31 mouse cellular contexts compared by ENCODE assay signal in genomic region chr17:8536522-8536921, GRCm38 (mm10). TPM values are rescaled to one million over a fixed set of nuclear protein-coding genes. Genes with fewer than 3 reads are reported as not detected.
DNase-seq lines count a peak whose midpoint lies in the region; ATAC-seq and TF ChIP-seq lines count a peak whose summit lies in the region.
"Had no signal": no experiment of that assay in that cellular context is flagged by ENCODE, and none has a peak within 500 bp of the region (broad histone marks: within the 10 kb centered on the region; RNA-seq: fewer than 3 reads in every experiment).

No protein-coding gene starts in this region.

- H3K9me3 ChIP-seq in hindbrain, postnatal 0 days (ENCODE audit: low read length), result no peaks in the 10 kb centered on the region
- H3K9me3 ChIP-seq: forebrain, embryonic 13.5 days; G1E; heart, embryonic 10.5 days; hindbrain, embryonic 12.5 days; hindbrain, embryonic 15.5 days; intestine, embryonic 15.5 days; kidney, embryonic 15.5 days had no signal

- TF ChIP-seq CTCF in hindbrain, postnatal 0 days (IDR thresholded peaks at IDR 0.05; ENCODE audit: low read depth), result no peak

- no peak overlapping the region for H3K9ac ChIP-seq in hindbrain, postnatal 0 days (replicated peaks; ENCODE audit: low read length)
- H3K9ac ChIP-seq: forebrain, embryonic 13.5 days; heart, embryonic 13.5 days; hindbrain, embryonic 12.5 days; hindbrain, embryonic 15.5 days; intestine, embryonic 15.5 days; kidney, embryonic 15.5 days had no signal

- H3K4me3 ChIP-seq in hindbrain, postnatal 0 days (ENCODE audit: low read length), result no peak overlapping the region
- H3K4me3 ChIP-seq: forebrain, embryonic 10.5 days; forebrain, embryonic 13.5 days; heart, adult 2 months; heart, embryonic 10.5 days; heart, embryonic 13.5 days; hindbrain, embryonic 12.5 days; hindbrain, embryonic 15.5 days; intestine, embryonic 15.5 days; kidney, embryonic 15.5 days had no signal

- no peaks in the 10 kb centered on the region for H3K27me3 ChIP-seq in hindbrain, postnatal 0 days (ENCODE audit: insufficient read depth, low read length)
- H3K27me3 ChIP-seq: forebrain, embryonic 13.5 days; heart, embryonic 13.5 days; hindbrain, embryonic 12.5 days; hindbrain, embryonic 15.5 days; intestine, embryonic 15.5 days; kidney, embryonic 15.5 days had no signal

- H3K4me1 ChIP-seq in hindbrain, postnatal 0 days (ENCODE audit: insufficient read depth, low read length), result no peaks in the 10 kb centered on the region
- H3K4me1 ChIP-seq: forebrain, embryonic 10.5 days; forebrain, embryonic 13.5 days; heart, embryonic 10.5 days; heart, embryonic 13.5 days; hindbrain, embryonic 12.5 days; hindbrain, embryonic 15.5 days; intestine, embryonic 15.5 days; kidney, embryonic 15.5 days had no signal

- WGBS in hindbrain, postnatal 0 days, result 62% methylated on average over 6 of the region's 6 CpGs

- no peak overlapping the region for H3K27ac ChIP-seq in hindbrain, postnatal 0 days
- H3K27ac ChIP-seq: forebrain, embryonic 10.5 days; forebrain, embryonic 13.5 days; heart, adult 2 months; heart, embryonic 10.5 days; heart, embryonic 13.5 days; hindbrain, embryonic 12.5 days; hindbrain, embryonic 15.5 days; intestine, embryonic 15.5 days; kidney, embryonic 15.5 days had no signal

- ATAC-seq in hindbrain, postnatal 0 days, result no peak
- ATAC-seq: forebrain, embryonic 13.5 days; forebrain, embryonic 16.5 days; intestine, embryonic 15.5 days had no signal

- H3K4me2 ChIP-seq in hindbrain, postnatal 0 days (ENCODE audit: low read depth, low read length), result no peak overlapping the region
- H3K4me2 ChIP-seq: forebrain, embryonic 13.5 days; heart, embryonic 13.5 days; hindbrain, embryonic 12.5 days; hindbrain, embryonic 15.5 days; intestine, embryonic 15.5 days; kidney, embryonic 15.5 days had no signal

- no peaks in the 10 kb centered on the region for H3K36me3 ChIP-seq in hindbrain, postnatal 0 days (ENCODE audit: insufficient read depth, low read length)
- H3K36me3 ChIP-seq: forebrain, embryonic 10.5 days; G1E; heart, embryonic 10.5 days; heart, embryonic 13.5 days; hindbrain, embryonic 12.5 days; hindbrain, embryonic 15.5 days; intestine, embryonic 15.5 days; kidney, embryonic 15.5 days had no signal

- DNase-seq in adrenal gland, adult 2 months, result peak; percentile 36
- no peak for DNase-seq in adrenal gland, postnatal 4 days (ENCODE audit: low spot score in 2 of 2)
- peak; percentile 60 for DNase-seq in cerebellum, adult 11-12 months
- no peak for DNase-seq in cerebellum, adult 9-10 months
- peak; percentile 34 to 58 for DNase-seq in cerebellum, postnatal 14 days
- no peak for DNase-seq in cerebellum, adult 11 months
- no peak for DNase-seq in hindbrain, postnatal 0 days (ENCODE audit: low spot score)
- DNase-seq: B cell, adult 2 months; gastrocnemius, postnatal 10 days; gastrocnemius, postnatal 36 days; heart, adult 2 months; heart, postnatal 14 days; kidney, adult 11 months; kidney, adult 8-10 months had no signal

RNA-seq across cellular contexts. Expression of gene Pde10a, which starts 11.3 kb away (rescaled TPM):
- 10 to 100 TPM; 21.4 to 36.2 TPM for total RNA-seq in adrenal gland, adult 2 months (2021)
- polyA plus RNA-seq in adrenal gland, adult 2 months (2012; rRNA removed), result 10.1 and 13.8 TPM in 2 replicates
- 10 to 100 TPM; 20.2 to 21.3 TPM for total RNA-seq in adrenal gland, postnatal 4 days (2021)
- 37.8 and 38.5 TPM in 2 replicates for total RNA-seq in hindbrain, postnatal 0 days (2014; rRNA removed)
- polyA plus RNA-seq in hindbrain, postnatal 0 days (2015; fragmentation: Nextera tagmentation; extraction: Ambion mirVana), result 8.2 and 8.4 TPM in 2 replicates
- polyA plus RNA-seq: G1E had no signal

RNA-seq across cellular contexts. Expression of gene Gm17087, which starts 30.2 kb away (rescaled TPM):
- total RNA-seq in adrenal gland, adult 2 months (2021), result not detected
- not detected in 2 replicates for polyA plus RNA-seq in adrenal gland, adult 2 months (2012; rRNA removed)
- not detected for total RNA-seq in adrenal gland, postnatal 4 days (2021)
- not detected in 2 replicates for total RNA-seq in hindbrain, postnatal 0 days (2014; rRNA removed)
- not detected in 2 replicates for polyA plus RNA-seq in hindbrain, postnatal 0 days (2015; fragmentation: Nextera tagmentation; extraction: Ambion mirVana)
- total RNA-seq: CH12.LX; G1E; gastrocnemius, adult 18-20 months; gastrocnemius, postnatal 10 days; gastrocnemius, postnatal 36 days; granulocyte monocyte progenitor cell, adult 5-6 weeks; heart, adult 2 months; heart, postnatal 14 days; hematopoietic stem cell, adult 5-6 weeks had no signal
- polyA plus RNA-seq: embryonic facial prominence, embryonic 11.5 days; embryonic facial prominence, embryonic 14.5 days; forebrain, embryonic 10.5 days; forebrain, embryonic 13.5 days; forebrain, embryonic 16.5 days; G1E; heart, adult 2 months; heart, embryonic 10.5 days; heart, embryonic 13.5 days; heart, embryonic 16.5 days; hindbrain, embryonic 12.5 days; hindbrain, embryonic 15.5 days; intestine, embryonic 15.5 days; kidney, embryonic 15.5 days had no signal

Comparison
In these comparisons a context has a peak if more than half of its experiments do, and no peak if none do; other contexts are left out.
1. DNase-seq: peak in adrenal gland, adult 2 months (single experiment), cerebellum, adult 11-12 months (single experiment) and cerebellum, postnatal 14 days (2 of 2); none in adrenal gland, postnatal 4 days (0 of 2), cerebellum, adult 9-10 months (single experiment), cerebellum, adult 11 months (single experiment) and hindbrain, postnatal 0 days (single experiment).